Mouse (Mus musculus): ENCODE results near the gene Npm1. TPM values are rescaled to one million over a fixed set of nuclear protein-coding genes. Genes with fewer than 3 reads are reported as not detected.
A peak's percentile ranks its signal among the peaks of the same experiment; 100 is the strongest.

Npm1 gene
- polyA plus RNA-seq, 1 experiment from 2014 or later = 1,164 TPM

- no peak overlapping the region for H3K9ac ChIP-seq
- no peak overlapping the region for H3K4me2 ChIP-seq
- H3K27ac ChIP-seq = no peak overlapping the region
- H3K9me3 ChIP-seq = no peaks in the 10 kb centered on the region
- 24% methylated on average over 1 of the region's 1 CpGs for WGBS
- no peak overlapping the region for H3K4me3 ChIP-seq
- H3K4me1 ChIP-seq = 0 out of 2 replicates have a peak, but pooled peaks cover 3% of the 10 kb centered on the region
- H3K27me3 ChIP-seq = peaks cover 34% of the 10 kb centered on the region
- no peak for ATAC-seq (ENCODE audit: insufficient number of reproducible peaks, insufficient read depth, low FRiP score, low TSS enrichment, low read depth)
- H3K36me3 ChIP-seq = no peaks in the 10 kb centered on the region
Observed at GRCm38 (mm10) chr11:33112407-33112806, 50.6 kb downstream of the Npm1 start.

GRCm38 (mm10) chr11:33110111-33110510 lies 52.9 kb downstream of the Npm1 start:
- 77% methylated on average over 2 of the region's 2 CpGs for WGBS
- H3K36me3 ChIP-seq = no peaks in the 10 kb centered on the region
- H3K27me3 ChIP-seq = peaks cover 37% of the 10 kb centered on the region
- no peaks in the 10 kb centered on the region for H3K9me3 ChIP-seq
- H3K4me2 ChIP-seq = no peak overlapping the region
- no peak overlapping the region for H3K9ac ChIP-seq
- H3K27ac ChIP-seq = no peak overlapping the region
- peaks cover 6% of the 10 kb centered on the region for H3K4me1 ChIP-seq
- no peak for ATAC-seq (ENCODE audit: insufficient number of reproducible peaks, insufficient read depth, low FRiP score, low TSS enrichment, low read depth)
- H3K4me3 ChIP-seq = no peak overlapping the region

DNA sequence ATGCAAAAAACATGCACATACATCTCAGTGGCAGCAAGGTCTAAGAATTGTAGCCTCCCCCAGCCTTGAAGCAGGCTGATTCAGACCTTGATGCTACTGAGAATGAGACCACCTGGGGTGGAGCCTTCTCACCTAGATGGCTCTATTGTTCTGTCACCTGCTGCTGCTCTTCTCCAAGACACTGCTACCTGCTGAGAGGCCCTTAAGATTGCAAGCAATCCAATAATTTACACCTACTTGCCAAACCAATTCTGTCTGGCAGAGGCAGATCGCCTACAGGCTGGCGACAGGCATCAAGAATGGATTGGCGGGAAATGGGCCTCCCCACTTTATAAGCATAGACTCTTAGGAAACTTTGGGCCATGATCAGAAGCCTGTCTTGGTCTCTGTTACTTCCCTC lies 55.5 kb downstream of the Npm1 start:
- Histone ChIP-seq H3K4me2 (no peak overlapping the region), H3K9ac (no peak overlapping the region), H3K27me3 (peaks cover 31% of the 10 kb centered on the region), H3K4me3 (no peak overlapping the region), H3K9me3 (no peaks in the 10 kb centered on the region), H3K4me1 (peaks cover 12% of the 10 kb centered on the region), H3K36me3 (no peaks in the 10 kb centered on the region), H3K27ac (no peak overlapping the region)
- WGBS = 45% methylated on average over 3 of the region's 3 CpGs
- ATAC-seq (ENCODE audit: insufficient number of reproducible peaks, insufficient read depth, low FRiP score, low TSS enrichment, low read depth) = no peak

DNA sequence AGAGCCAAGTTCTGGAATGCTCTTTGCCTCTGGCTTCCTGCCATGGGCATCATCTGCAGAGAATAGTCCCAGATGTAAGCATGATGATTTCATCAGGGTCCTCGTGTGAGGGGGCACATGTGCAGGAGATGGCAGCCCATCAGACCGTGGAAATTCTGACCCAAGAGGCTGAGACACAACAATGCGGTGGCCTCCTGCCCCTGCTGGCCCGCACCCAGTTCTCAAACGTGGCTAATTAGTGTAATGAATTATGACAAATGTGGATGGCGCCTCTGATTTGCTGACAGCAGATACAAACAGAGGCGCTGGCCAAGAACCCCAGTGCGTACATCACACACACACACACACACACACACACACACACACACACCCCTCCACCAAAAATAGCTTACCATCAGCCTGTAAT lies 58.1 kb downstream of the Npm1 start:
- no peaks in the 10 kb centered on the region for H3K36me3 ChIP-seq
- H3K27ac ChIP-seq = no peak overlapping the region
- no peak overlapping the region for H3K4me2 ChIP-seq
- 55% methylated on average over 8 of the region's 8 CpGs for WGBS
- no peak overlapping the region for H3K4me3 ChIP-seq
- peaks cover 34% of the 10 kb centered on the region for H3K27me3 ChIP-seq
- H3K9ac ChIP-seq = no peak overlapping the region
- H3K4me1 ChIP-seq = peaks cover 19% of the 10 kb centered on the region
- ATAC-seq (ENCODE audit: insufficient number of reproducible peaks, insufficient read depth, low FRiP score, low TSS enrichment, low read depth) = 0 out of 2 replicates have a peak, but pooled peaks have one; percentile 32
- no peaks in the 10 kb centered on the region for H3K9me3 ChIP-seq

GRCm38 (mm10) chr11:33103291-33103943 lies 59.6 kb downstream of the Npm1 start:
- no peak overlapping the region for H3K4me2 ChIP-seq
- no peaks in the 10 kb centered on the region for H3K36me3 ChIP-seq
- no peak for ATAC-seq (ENCODE audit: insufficient number of reproducible peaks, insufficient read depth, low FRiP score, low TSS enrichment, low read depth)
- no peaks in the 10 kb centered on the region for H3K9me3 ChIP-seq
- no peak overlapping the region for H3K9ac ChIP-seq
- WGBS = 90% methylated on average over 13 of the region's 13 CpGs
- no peak overlapping the region for H3K4me3 ChIP-seq
- peaks cover 24% of the 10 kb centered on the region for H3K4me1 ChIP-seq
- no peak overlapping the region for H3K27ac ChIP-seq
- H3K27me3 ChIP-seq = peaks cover 26% of the 10 kb centered on the region

Other genes starting within 250 kb of the Npm1 start
- 9.8 and 13.7 TPM in 2 replicates for gene Fgf18, start 15.8 kb downstream of the Npm1 start, polyA plus RNA-seq (2015; fragmentation: Nextera tagmentation; extraction: Ambion mirVana)
- gene Tlx3, start 40.4 kb upstream of the Npm1 start, polyA plus RNA-seq (2015; fragmentation: Nextera tagmentation; extraction: Ambion mirVana) = 1.3 TPM in 1 of 2 replicates, not detected in the other
- not detected in 2 replicates for gene Gm12117, start 113.5 kb upstream of the Npm1 start, polyA plus RNA-seq (2015; fragmentation: Nextera tagmentation; extraction: Ambion mirVana)